Mouse (Mus musculus) Patski (cell line): Measurements from ENCODE around the gene Npas3. TPM values are rescaled to one million over a fixed set of nuclear protein-coding genes. Genes with fewer than 3 reads are reported as not detected.

Experiments
- ATAC-seq: fragments of 100-300 bp; one replicate; pipeline ENCODE4 v1.8.0; 2021
- CTCF ChIA-PET: fragments of 350-600 bp; sonication (Branson Sonifier 250); formaldehyde crosslinking; loops from one replicate; lab custom pipeline; 2022; ENCODE audit warnings: inconsistent platforms; lab: Charles Lee
- POLR2A ChIA-PET: fragments of 350-600 bp; sonication (Branson Sonifier 250); formaldehyde crosslinking; loops from one replicate; lab custom pipeline; 2022; ENCODE audit warnings: antibody characterized with exemption, inconsistent platforms; lab: Charles Lee
- DNase-seq: peaks from one replicate; pipeline ENCODE4 v3.0.0-alpha.2; 2011; ENCODE audit warnings: low read depth, low spot score
- H3K27me3 ChIP-seq: fragments of 371-371 bp; one replicate; pipeline ENCODE4 v1.5.1; 2021
- CTCF ChIP-seq: fragments of 100-300 bp; IDR thresholded peaks from one replicate; pipeline ENCODE4 v1.5.1; 2021
- in situ Hi-C: fragments of 300-500 bp; cut with MboI; formaldehyde crosslinking; loops from 3 replicates; pipeline ENCODE4 v1.11.1; 2018; ENCODE audit warnings: low pct_unique_long_range_greater_than_20kb, mixed read lengths
- polyA plus RNA-seq: library from polyadenylated mRNA; unstranded; gene quantifications from one replicate; pipeline ENCODE4 v1.2.3, GENCODE M21; 2021

The Npas3 gene
- polyA plus RNA-seq, 1 experiment from 2014 or later: 0.08 TPM

GRCm38 (mm10) chr12:54019979-54020378, 771.5 kb downstream of the Npas3 start:
- CTCF ChIA-PET: interaction anchor here (1.6 kb wide), 1 partner anchor 17 kb away, joined by 3 read pairs; no protein-coding TSS in a partner anchor
- in situ Hi-C loops: no loop called here
- no peak for ATAC-seq
- POLR2A ChIA-PET: interaction anchor here (0.6 kb wide), 1 partner anchor 488 kb away, joined by 3 read pairs; no protein-coding TSS in a partner anchor
- no peak for TF ChIP-seq CTCF
- H3K27me3 ChIP-seq: no peaks in the 10 kb centered on the region
- no peak for DNase-seq

GRCm38 (mm10) chr12:54034666-54035346, 786.3 kb downstream of the Npas3 start:
- in situ Hi-C loops: no loop called here
- ATAC-seq: no peak
- TF ChIP-seq CTCF: no peak
- H3K27me3 ChIP-seq: no peaks in the 10 kb centered on the region
- CTCF ChIA-PET: interaction anchor here (1.1 kb wide), 1 partner anchor 9 kb away, joined by 3 read pairs; no protein-coding TSS in a partner anchor
- POLR2A ChIA-PET: no interaction called here
- DNase-seq: no peak

GRCm38 (mm10) chr12:54037602-54038001, 789.1 kb downstream of the Npas3 start:
- no peaks in the 10 kb centered on the region for H3K27me3 ChIP-seq
- ChIA-PET CTCF (interaction anchor here (0.9 kb wide), 1 partner anchor 9 kb away, joined by 3 read pairs; no protein-coding TSS in a partner anchor), POLR2A (interaction anchor here (0.5 kb wide), 1 partner anchor 273 kb away, joined by 3 read pairs; no protein-coding TSS in a partner anchor)
- no peak for TF ChIP-seq CTCF
- in situ Hi-C loops: no loop called here
- DNase-seq (no peak), ATAC-seq (no peak)

GRCm38 (mm10) chr12:54042996-54043544, 794.6 kb downstream of the Npas3 start:
- TF ChIP-seq CTCF: no peak
- H3K27me3 ChIP-seq: no peaks in the 10 kb centered on the region
- in situ Hi-C loops: no loop called here
- DNase-seq (no peak), ATAC-seq (no peak)
- CTCF ChIA-PET: interaction anchor here (1.8 kb wide), 1 partner anchor 9 kb away, joined by 5 read pairs; no protein-coding TSS in a partner anchor
- POLR2A ChIA-PET: interaction anchor here (0.7 kb wide), 1 partner anchor 842 kb away, joined by 3 read pairs; no protein-coding TSS in a partner anchor

GRCm38 (mm10) chr12:54044606-54045334, 796.3 kb downstream of the Npas3 start:
- POLR2A ChIA-PET: no interaction called here
- no peak for ATAC-seq
- CTCF ChIA-PET: no interaction called here
- H3K27me3 ChIP-seq: no peaks in the 10 kb centered on the region
- TF ChIP-seq CTCF: no peak
- DNase-seq: no peak
- in situ Hi-C loops: no loop called here

GRCm38 (mm10) chr12:54045360-54045759, 796.9 kb downstream of the Npas3 start:
- DNase-seq: no peak
- in situ Hi-C loops: no loop called here
- ChIA-PET POLR2A (no interaction called here), CTCF (no interaction called here)
- H3K27me3 ChIP-seq: no peaks in the 10 kb centered on the region
- no peak for ATAC-seq
- TF ChIP-seq CTCF: no peak

GRCm38 (mm10) chr12:54046824-54047223, 798.3 kb downstream of the Npas3 start:
- ATAC-seq (no peak), DNase-seq (no peak)
- POLR2A ChIA-PET: no interaction called here
- TF ChIP-seq CTCF: no peak
- in situ Hi-C loops: no loop called here
- no peaks in the 10 kb centered on the region for H3K27me3 ChIP-seq
- CTCF ChIA-PET: interaction anchor here (1.5 kb wide), 1 partner anchor 9 kb away, joined by 3 read pairs; no protein-coding TSS in a partner anchor

- no peak for DNase-seq
Measured at GRCm38 (mm10) chr12:54048126-54048525, 799.6 kb downstream of the Npas3 start.

GRCm38 (mm10) chr12:54049926-54050325, 801.4 kb downstream of the Npas3 start:
- ChIA-PET POLR2A (no interaction called here), CTCF (no interaction called here)
- in situ Hi-C loops: loop anchor here (10.0 to 25.0 kb wide), 2 partner anchors 813 to 1005 kb away; partner anchors contain the start of gene Npas3
- no peaks in the 10 kb centered on the region for H3K27me3 ChIP-seq
- DNase-seq: no peak
- TF ChIP-seq CTCF: no peak
- ATAC-seq: no peak

More at GRCm38 (mm10) chr12:54048126-54048525, 799.6 kb downstream of the Npas3 start:
- in situ Hi-C loops: no loop called here
- CTCF ChIA-PET: interaction anchor here (0.9 to 1.3 kb wide), 2 partner anchors 10 to 12 kb away, joined by 3 to 4 read pairs; no protein-coding TSS in a partner anchor
- TF ChIP-seq CTCF: no peak
- ATAC-seq: no peak
- no peaks in the 10 kb centered on the region for H3K27me3 ChIP-seq
- POLR2A ChIA-PET: no interaction called here

GRCm38 (mm10) chr12:54052939-54053338, 804.5 kb downstream of the Npas3 start:
- in situ Hi-C loops: loop anchor here (10.0 to 25.0 kb wide), 2 partner anchors 816 to 1008 kb away; partner anchors contain the start of gene Npas3
- ChIA-PET CTCF (interaction anchor here (0.7 to 2.0 kb wide), 4 partner anchors 8 to 1011 kb away, joined by 3 to 5 read pairs (median 4); no protein-coding TSS in a partner anchor), POLR2A (no interaction called here)
- DNase-seq (no peak), ATAC-seq (no peak)
- no peak for TF ChIP-seq CTCF
- no peaks in the 10 kb centered on the region for H3K27me3 ChIP-seq
